Mouse (Mus musculus) brain, embryonic 14.5 days (tissue): ENCODE measurements around the gene Arsk. TPM values are rescaled to one million over a fixed set of nuclear protein-coding genes. Genes with fewer than 3 reads are reported as not detected.

ENCODE experiments used
- DNase-seq: peaks from one replicate; pipeline ENCODE4 v3.0.0-alpha.2; 2011; ENCODE audit warnings: low read depth
- CTCF ChIP-seq: fragments of 200-500 bp; IDR thresholded peaks from 2 replicates; pipeline ENCODE4 v1.5.1; 2012; ENCODE audit warnings: inconsistent platforms, mild to moderate bottlenecking, moderate library complexity, borderline replicate concordance; ENCODE audit not compliant: insufficient read depth, insufficient read length; ENCODE audit errors: extremely low read depth
- POLR2A ChIP-seq: fragments of 200-500 bp; IDR thresholded peaks from 2 replicates; pipeline ENCODE4 v1.6.1; 2012; ENCODE audit warnings: mild to moderate bottlenecking, inconsistent platforms, borderline replicate concordance; ENCODE audit not compliant: poor library complexity, insufficient read depth, insufficient read length, severe bottlenecking; ENCODE audit errors: extremely low read depth
- polyA plus RNA-seq: library from polyadenylated mRNA; depleted of rRNA; stranded (reverse); fragments of >200 nt; gene quantifications from 2 replicates; pipeline ENCODE4 v1.2.3, GENCODE M21; 2012

Gene Arsk
- polyA plus RNA-seq, 1 experiment, result 4.0 TPM

- TF ChIP-seq POLR2A (no peak), CTCF (no peak)
- no peak for DNase-seq
Measured at GRCm38 (mm10) chr13:76057267-76058069, 41.0 kb downstream of the Arsk start.

- no peak for TF ChIP-seq CTCF
- no peak for TF ChIP-seq POLR2A
- DNase-seq, result no peak
Measured at GRCm38 (mm10) chr13:76056896-76057266, 41.6 kb downstream of the Arsk start, which contains the start of gene Gpr150. TSS of gene Gpr150 (minus strand) at chr13:76056996.

- TF ChIP-seq CTCF (peak; percentile 34; the same call in 1 of the 2 replicates), POLR2A (no peak)
Measured at GRCm38 (mm10) chr13:76056261-76056724, 42.2 kb downstream of the Arsk start.

GRCm38 (mm10) chr13:76055391-76056232 lies 42.8 kb downstream of the Arsk start:
- peak; percentile 66 for DNase-seq
- TF ChIP-seq CTCF (no peak), POLR2A (no peak)

More at GRCm38 (mm10) chr13:76056261-76056724, 42.2 kb downstream of the Arsk start:
- DNase-seq, result peak; percentile 88

GRCm38 (mm10) chr13:76044971-76045370 lies 53.5 kb downstream of the Arsk start:
- no peak for DNase-seq
- TF ChIP-seq CTCF (no peak), POLR2A (no peak)

- TF ChIP-seq CTCF, result no peak
- no peak for TF ChIP-seq POLR2A
- DNase-seq, result no peak
Measured at GRCm38 (mm10) chr13:76042455-76042854, 56.0 kb downstream of the Arsk start.

GRCm38 (mm10) chr13:76024588-76024987 lies 73.9 kb downstream of the Arsk start:
- DNase-seq, result no peak
- TF ChIP-seq CTCF (no peak), POLR2A (no peak)

- DNase-seq, result peak; percentile 23
- TF ChIP-seq POLR2A (no peak), CTCF (no peak)
Measured at GRCm38 (mm10) chr13:76021782-76022181, 76.7 kb downstream of the Arsk start.

GRCm38 (mm10) chr13:76018844-76019400 lies 79.5 kb downstream of the Arsk start:
- no peak for DNase-seq
- TF ChIP-seq POLR2A (no peak), CTCF (no peak)

- peak; percentile 99 for DNase-seq
- peak; percentile 82; the same call in 1 of the 2 replicates for TF ChIP-seq POLR2A
- TF ChIP-seq CTCF, result no peak
Measured at GRCm38 (mm10) chr13:76017974-76018843, 80.3 kb downstream of the Arsk start, which contains the start of gene Rfesd. TSS of gene Rfesd (minus strand) at chr13:76018719.
